Mouse (Mus musculus): Measurements from ENCODE around the gene Retreg3.

DNA sequence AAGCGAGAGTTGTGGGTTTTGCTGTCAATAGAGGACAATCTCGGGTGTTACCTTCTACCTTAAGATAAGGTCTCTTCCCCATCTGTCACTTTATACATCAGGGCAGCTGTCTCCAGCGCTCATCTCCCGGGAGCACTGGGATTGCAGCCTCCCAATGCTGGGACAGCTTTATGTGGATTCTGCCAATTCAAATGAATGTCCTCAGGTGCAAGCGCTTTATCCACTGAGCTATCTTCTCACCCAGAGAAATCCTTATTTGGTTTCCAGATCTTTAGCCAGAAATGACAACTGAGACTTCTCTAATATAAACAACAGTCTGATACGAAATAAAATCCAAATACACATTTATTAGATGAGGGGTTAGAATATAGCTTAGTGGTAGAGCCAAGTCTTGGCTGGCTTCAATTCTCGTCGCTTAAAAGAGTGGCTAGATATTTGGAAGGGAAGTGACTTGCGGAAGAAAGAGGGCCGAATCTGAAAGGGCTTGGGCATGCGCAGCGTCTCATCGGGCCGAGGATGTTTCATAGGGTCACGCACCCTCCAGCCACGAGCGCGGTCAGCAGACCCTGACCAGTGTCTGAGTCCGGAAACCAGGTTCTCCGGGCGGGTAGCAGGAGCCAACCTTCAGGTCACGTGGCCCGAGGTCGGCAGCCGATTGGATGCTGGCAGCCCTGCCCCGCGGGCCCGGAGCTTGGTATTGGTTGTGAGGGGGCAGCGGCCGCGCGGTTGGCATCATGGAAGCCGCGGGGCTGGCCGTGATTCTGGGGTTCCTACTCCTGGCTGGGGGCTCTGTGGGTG lies 50.1 kb downstream of the Retreg3 start, which contains the start of gene Naglu:
- no peak for TF ChIP-seq CTCF (IDR thresholded peaks at IDR 0.05; ENCODE audit: borderline replicate concordance, extremely low read depth, insufficient read depth, insufficient read length)
- TF ChIP-seq POLR2A (IDR thresholded peaks at IDR 0.05; ENCODE audit: borderline replicate concordance, extremely low read depth, insufficient read depth, insufficient read length, poor library complexity, severe bottlenecking) = peak; percentile 73; the same call in 1 of the 2 replicates
